ENCODE assay signal across 9 mouse cellular contexts in genomic region chr14:30699656-30700055, GRCm38 (mm10). TPM values are rescaled to one million over a fixed set of nuclear protein-coding genes. Genes with fewer than 3 reads are reported as not detected.
DNase-seq lines count a peak whose midpoint lies in the region; ATAC-seq lines count a peak whose summit lies in the region.
"Had no signal": no experiment of that assay in that cellular context is flagged by ENCODE, and none has a peak within 500 bp of the region (broad histone marks: within the 10 kb centered on the region; RNA-seq: fewer than 3 reads in every experiment).

No protein-coding gene starts in this region.

- no peaks in the 10 kb centered on the region for H3K9me3 ChIP-seq in hindbrain, embryonic 10.5 days
- H3K9me3 ChIP-seq in hindbrain, embryonic 16.5 days (ENCODE audit: control insufficient read depth, low read length) = no peaks in the 10 kb centered on the region

- no peak overlapping the region for H3K4me3 ChIP-seq in hindbrain, embryonic 10.5 days
- no peak overlapping the region for H3K4me3 ChIP-seq in hindbrain, embryonic 16.5 days (ENCODE audit: low read length)
- H3K4me3 ChIP-seq: erythroblast, embryonic 14.5 days had no signal

- peaks cover 5% of the 10 kb centered on the region; the same call in 1 of the 2 replicates for H3K4me1 ChIP-seq in hindbrain, embryonic 10.5 days (replicated peaks)
- peaks cover 6% of the 10 kb centered on the region for H3K4me1 ChIP-seq in hindbrain, embryonic 16.5 days (ENCODE audit: control insufficient read depth, insufficient read depth, low read depth, low read length)

- DNase-seq in hindbrain, embryonic 10.5 days (ENCODE audit: low spot score) = peak; percentile 73
- peak; percentile 78 for DNase-seq in CD4-positive, CD25-positive, alpha-beta regulatory T cell, adult 2 months (ENCODE audit: low read depth, low spot score)
- DNase-seq in adrenal gland, adult 2 months = peak; percentile 74
- peak; percentile 72 to 78 for DNase-seq in kidney, postnatal 4 days
- DNase-seq in naive thymus-derived CD4-positive, alpha-beta T cell, adult 2 months (ENCODE audit: low read depth) = peak; percentile 71

- no peak overlapping the region; the same call in 1 of the 2 replicates for H3K27ac ChIP-seq in hindbrain, embryonic 10.5 days
- no peak overlapping the region for H3K27ac ChIP-seq in hindbrain, embryonic 16.5 days (ENCODE audit: low read depth, low read length)

- H3K27me3 ChIP-seq in hindbrain, embryonic 10.5 days (ENCODE audit: insufficient read depth, poor library complexity, severe bottlenecking) = no peaks in the 10 kb centered on the region
- no peaks in the 10 kb centered on the region for H3K27me3 ChIP-seq in hindbrain, embryonic 16.5 days (replicated peaks; ENCODE audit: control insufficient read depth, insufficient read depth, low read length)

- H3K4me2 ChIP-seq in hindbrain, embryonic 16.5 days (ENCODE audit: low read length) = no peak overlapping the region

- no peaks in the 10 kb centered on the region for H3K36me3 ChIP-seq in hindbrain, embryonic 10.5 days
- H3K36me3 ChIP-seq in hindbrain, embryonic 16.5 days (ENCODE audit: control insufficient read depth, insufficient read depth, low read length) = no peaks in the 10 kb centered on the region

- H3K9ac ChIP-seq in hindbrain, embryonic 16.5 days (ENCODE audit: low read depth, low read length) = no peak overlapping the region

- no peak for ATAC-seq in hindbrain, embryonic 16.5 days
- ATAC-seq in erythroid progenitor cell, adult 5-6 weeks (replicated peaks; ENCODE audit: low FRiP score, poor library complexity, severe bottlenecking) = peak; percentile 50; the same call in 1 of the 2 replicates
- ATAC-seq in inflammation-experienced regulatory T-cells, adult 6 months = no peak

- WGBS in hindbrain, embryonic 10.5 days = 30% methylated on average over 8 of the region's 8 CpGs
- WGBS in hindbrain, embryonic 16.5 days = 36% methylated on average over 8 of the region's 8 CpGs

RNA-seq across cellular contexts. Expression of gene Sfmbt1, which starts 15.0 kb away (rescaled TPM):
- polyA plus RNA-seq in hindbrain, embryonic 10.5 days (2016; fragmentation: Nextera tagmentation; extraction: Ambion mirVana) = 17.8 and 20.8 TPM in 2 replicates
- polyA plus RNA-seq in hindbrain, embryonic 16.5 days (2015; fragmentation: Nextera tagmentation; extraction: Ambion mirVana) = 15.1 and 15.9 TPM in 2 replicates
- 10 to 100 TPM; 20.9 to 27.0 TPM for total RNA-seq in adrenal gland, adult 2 months (2021)
- polyA plus RNA-seq in adrenal gland, adult 2 months (2012; rRNA removed) = 0.66 and 0.81 TPM in 2 replicates
- total RNA-seq in erythroid progenitor cell, adult 5-6 weeks (2015; ENCODE audit: low replicate concordance) = 22.7 and 36.0 TPM in 2 replicates
- total RNA-seq in erythroid progenitor cell, adult 5-6 weeks (2017; ENCODE audit: low replicate concordance) = 13.4 and 27.0 TPM in 2 replicates
- 1 to 10 TPM; 7.1 to 9.9 (median 9.4) TPM for polyA plus RNA-seq in inflammation-experienced regulatory T-cells, adult 6 months (2017; shearing (Covaris generic))

RNA-seq across cellular contexts. Expression of gene Rft1, which starts 45.5 kb away (rescaled TPM):
- polyA plus RNA-seq in hindbrain, embryonic 10.5 days (2016; fragmentation: Nextera tagmentation; extraction: Ambion mirVana) = 13.0 and 13.6 TPM in 2 replicates
- polyA plus RNA-seq in hindbrain, embryonic 16.5 days (2015; fragmentation: Nextera tagmentation; extraction: Ambion mirVana) = 9.2 and 10.4 TPM in 2 replicates
- 10 to 100 TPM; 24.7 to 25.4 TPM for total RNA-seq in adrenal gland, adult 2 months (2021)
- 16.3 and 17.1 TPM in 2 replicates for polyA plus RNA-seq in adrenal gland, adult 2 months (2012; rRNA removed)
- 2.1 and 2.9 TPM in 2 replicates for total RNA-seq in erythroid progenitor cell, adult 5-6 weeks (2015; ENCODE audit: low replicate concordance)
- total RNA-seq in erythroid progenitor cell, adult 5-6 weeks (2017; ENCODE audit: low replicate concordance) = 2.1 and 4.5 TPM in 2 replicates
- 10 to 100 TPM; 10.9 to 17.1 (median 15.5) TPM for polyA plus RNA-seq in inflammation-experienced regulatory T-cells, adult 6 months (2017; shearing (Covaris generic))
